Mouse (Mus musculus) leukemia stem cell, adult 10-12 weeks (primary cell): ENCODE data around the gene Sh2d6. TPM values are rescaled to one million over a fixed set of nuclear protein-coding genes. Genes with fewer than 3 reads are reported as not detected.

Source experiments
- polyA plus RNA-seq: library from polyadenylated mRNA; stranded (reverse); fragments of >175 nt; gene quantifications from 2 replicates; pipeline ENCODE4 v1.2.3, GENCODE M21; 2012; ENCODE audit warnings: low replicate concordance

Gene Sh2d6
- polyA plus RNA-seq, result not detected in 2 replicates

DNA sequence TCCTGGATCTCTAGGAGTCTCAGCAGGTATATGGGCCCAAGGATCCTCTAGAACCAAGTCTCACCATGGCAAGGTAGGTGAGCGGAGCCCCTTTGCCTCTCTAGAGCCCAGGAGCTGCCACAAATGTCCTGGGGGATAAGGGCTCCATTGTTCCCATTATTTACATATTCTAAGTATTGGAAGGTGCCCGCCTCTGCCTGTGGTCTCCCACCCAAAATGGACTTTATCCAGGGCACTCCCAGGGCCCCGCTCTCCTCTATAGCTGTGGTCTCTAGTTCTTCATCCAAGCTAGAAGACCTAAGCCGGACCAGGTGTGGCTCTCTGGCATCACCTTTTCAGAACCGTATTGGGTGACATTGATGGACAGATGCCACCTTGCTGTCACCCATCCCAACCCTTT, at the start of gene Sh2d6:
Gene Sh2d6, minus strand, starts transcription at position 101 of the 400 bp plus-strand sequence.

DNA sequence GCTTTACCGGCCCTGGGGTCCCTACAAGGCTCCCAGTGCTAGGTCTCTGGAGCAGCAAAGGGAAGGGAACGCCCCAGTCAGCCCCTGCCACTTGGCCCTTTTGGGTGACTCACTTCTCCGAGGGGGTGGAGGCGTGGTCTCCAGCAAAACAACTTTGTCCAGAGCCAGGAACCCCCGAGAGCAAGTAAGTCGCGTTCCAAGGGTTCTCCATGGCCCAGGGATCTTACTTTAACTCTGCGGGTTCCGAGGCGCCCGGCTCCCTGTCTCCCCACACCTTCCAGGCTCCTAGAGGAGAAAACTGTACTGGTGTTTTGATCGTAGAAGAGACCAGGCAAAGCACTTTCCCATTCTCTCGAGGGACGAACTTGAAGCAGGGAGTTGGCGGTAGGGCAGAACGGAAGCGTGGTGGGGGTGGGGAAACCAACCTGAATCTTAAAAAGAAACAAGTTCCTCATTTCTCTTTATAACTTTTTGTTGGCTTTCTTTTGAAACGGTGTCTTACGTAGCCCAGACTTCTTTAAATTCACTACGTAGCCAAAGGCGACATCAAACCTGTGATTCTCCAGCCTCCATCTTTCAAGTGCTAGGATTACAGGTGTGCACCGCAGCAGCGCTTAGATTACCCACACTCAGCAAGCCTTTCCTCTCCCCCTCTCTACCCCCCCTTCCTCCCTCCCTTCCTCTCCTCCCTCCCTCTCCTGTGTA, 22.9 kb upstream of the Sh2d6 start, which contains the start of gene Capg:
Gene Capg, plus strand, starts transcription at position 109 of the 705 bp plus-strand sequence.

Other genes with a start within 250 kb of the Sh2d6 start
- gene Sftpb, start 217.1 kb downstream of the Sh2d6 start, polyA plus RNA-seq, result not detected in 2 replicates
- gene Usp39, start 176.5 kb downstream of the Sh2d6 start, polyA plus RNA-seq, result 15.1 and 16.2 TPM in 2 replicates
- 17.1 and 52.7 TPM in 2 replicates for gene 0610030E20Rik, start 174.4 kb downstream of the Sh2d6 start, polyA plus RNA-seq
- gene Tmem150a, start 166.3 kb downstream of the Sh2d6 start, polyA plus RNA-seq, result 6.4 and 15.2 TPM in 2 replicates
- 14.2 and 93.1 TPM in 2 replicates for gene Rnf181, start 154.8 kb downstream of the Sh2d6 start, polyA plus RNA-seq
- 32.7 and 47.3 TPM in 2 replicates for gene Vamp5, start 141.2 kb downstream of the Sh2d6 start, polyA plus RNA-seq
- gene Vamp8, start 131.0 kb downstream of the Sh2d6 start, polyA plus RNA-seq, result 21.3 and 54.2 TPM in 2 replicates
- 5.9 and 7.0 TPM in 2 replicates for gene Ggcx, start 107.4 kb downstream of the Sh2d6 start, polyA plus RNA-seq
- gene Mat2a, start 82.1 kb downstream of the Sh2d6 start, polyA plus RNA-seq, result 16.3 and 150 TPM in 2 replicates
- gene Capg, start 22.7 kb upstream of the Sh2d6 start, polyA plus RNA-seq, result 31.6 and 60.9 TPM in 2 replicates
- 27.5 and 32.1 TPM in 2 replicates for gene Elmod3, start 76.7 kb upstream of the Sh2d6 start, polyA plus RNA-seq
- 2.9 and 19.0 TPM in 2 replicates for gene Retsat, start 76.8 kb upstream of the Sh2d6 start, polyA plus RNA-seq
- gene Tgoln1, start 95.3 kb upstream of the Sh2d6 start, polyA plus RNA-seq, result 0.92 and 4.6 TPM in 2 replicates